Mouse (Mus musculus): ENCODE measurements at regions not wholly inside any gene's neighbourhood (a gene's known extent, or its start where the extent isn't known, plus 50 kb on each side); places are given as distances from the start of the nearest gene placed in this dataset.

DNA sequence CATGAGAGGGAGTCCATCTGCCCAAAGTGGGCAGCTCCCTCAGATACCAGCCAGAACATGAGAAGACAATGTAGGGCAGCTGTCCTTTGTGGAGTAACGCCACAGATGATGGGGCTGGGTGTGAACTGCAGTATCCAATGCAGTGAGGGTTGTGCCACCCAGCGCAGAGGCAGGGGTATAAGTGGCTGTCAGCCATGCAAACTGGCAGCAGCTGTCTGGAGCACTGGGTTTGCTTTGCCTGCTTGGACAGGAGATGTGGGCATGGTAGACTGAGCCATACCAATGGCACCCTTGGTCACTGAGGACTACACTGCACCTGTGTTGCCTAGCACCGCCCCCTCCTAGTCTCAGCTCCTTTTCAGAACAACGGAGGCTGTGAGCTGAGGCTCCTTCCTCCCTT is 244.6 kb upstream of the Mgmt start:
- H3K4me2 ChIP-seq, result no peak overlapping the region
- H3K27me3 ChIP-seq, result no peaks in the 10 kb centered on the region
- no peak overlapping the region for H3K27ac ChIP-seq
- H3K36me3 ChIP-seq, result no peaks in the 10 kb centered on the region
- ATAC-seq (replicated peaks; ENCODE audit: insufficient number of reproducible peaks, insufficient read depth, low FRiP score, low read depth), result no peak
- no peak overlapping the region for H3K9ac ChIP-seq
- 73% methylated on average over 4 of the region's 4 CpGs for WGBS
- H3K9me3 ChIP-seq (replicated peaks), result no peaks in the 10 kb centered on the region
- no peak overlapping the region for H3K4me3 ChIP-seq
- H3K4me1 ChIP-seq (replicated peaks), result no peaks in the 10 kb centered on the region

- Histone ChIP-seq H3K4me3 (no peak overlapping the region), H3K27me3 (peaks cover 3% of the 10 kb centered on the region; the same call in 1 of the 2 replicates), H3K4me1 (replicated peaks) (no peaks in the 10 kb centered on the region), H3K9me3 (replicated peaks) (no peaks in the 10 kb centered on the region), H3K9ac (no peak overlapping the region), H3K27ac (no peak overlapping the region), H3K36me3 (no peaks in the 10 kb centered on the region), H3K4me2 (no peak overlapping the region)
- ATAC-seq (replicated peaks; ENCODE audit: insufficient number of reproducible peaks, insufficient read depth, low FRiP score, low read depth), result no peak
Observed at GRCm38 (mm10) chr7:136659930-136660329, 234.5 kb upstream of the Mgmt start.

DNA sequence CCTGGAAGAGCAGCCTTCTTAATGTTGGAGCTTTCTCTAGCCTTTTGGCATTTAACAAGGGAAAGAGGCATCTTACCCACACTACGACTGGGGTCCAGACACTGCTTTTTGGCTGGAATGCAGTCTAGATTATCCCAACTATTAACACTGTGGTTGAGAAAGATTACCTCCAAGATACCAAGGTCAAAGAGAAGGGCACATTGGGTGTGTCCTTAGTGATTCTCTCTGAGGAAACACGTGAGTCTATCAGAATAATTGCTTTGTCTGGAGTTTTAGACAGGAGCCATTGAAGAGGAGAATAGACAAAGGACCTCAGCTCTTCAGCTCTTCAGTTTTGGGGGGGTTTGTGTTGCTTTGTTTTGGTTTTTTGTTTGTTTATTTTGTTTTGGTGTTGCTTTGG is 234.0 kb upstream of the Mgmt start:
- H3K4me1 ChIP-seq (replicated peaks), result no peaks in the 10 kb centered on the region
- H3K9ac ChIP-seq, result no peak overlapping the region
- no peak overlapping the region for H3K4me3 ChIP-seq
- no peaks in the 10 kb centered on the region for H3K9me3 ChIP-seq (replicated peaks)
- peaks cover 3% of the 10 kb centered on the region; the same call in 1 of the 2 replicates for H3K27me3 ChIP-seq
- H3K27ac ChIP-seq, result no peak overlapping the region
- ATAC-seq (replicated peaks; ENCODE audit: insufficient number of reproducible peaks, insufficient read depth, low FRiP score, low read depth), result no peak
- H3K36me3 ChIP-seq, result no peaks in the 10 kb centered on the region
- no peak overlapping the region for H3K4me2 ChIP-seq
- 56% methylated on average over 2 of the region's 2 CpGs for WGBS

GRCm38 (mm10) chr7:136664424-136665082 is 229.9 kb upstream of the Mgmt start:
- ATAC-seq (replicated peaks; ENCODE audit: insufficient number of reproducible peaks, insufficient read depth, low FRiP score, low read depth), result no peak
- no peaks in the 10 kb centered on the region for H3K36me3 ChIP-seq
- WGBS, result 78% methylated on average over 10 of the region's 10 CpGs
- no peaks in the 10 kb centered on the region for H3K9me3 ChIP-seq (replicated peaks)
- peaks cover 6% of the 10 kb centered on the region; the same call in 1 of the 2 replicates for H3K27me3 ChIP-seq
- no peaks in the 10 kb centered on the region for H3K4me1 ChIP-seq (replicated peaks)
- no peak overlapping the region for H3K4me2 ChIP-seq
- H3K4me3 ChIP-seq, result no peak overlapping the region
- H3K9ac ChIP-seq, result no peak overlapping the region
- H3K27ac ChIP-seq, result no peak overlapping the region

- WGBS, result 84% methylated on average over 2 of the region's 2 CpGs
- ATAC-seq (replicated peaks; ENCODE audit: insufficient number of reproducible peaks, insufficient read depth, low FRiP score, low read depth), result no peak
- H3K4me2 ChIP-seq, result no peak overlapping the region
Observed at GRCm38 (mm10) chr7:136665901-136666300, 228.5 kb upstream of the Mgmt start.

GRCm38 (mm10) chr7:136666707-136667106 is 227.7 kb upstream of the Mgmt start:
- Histone ChIP-seq H3K4me2 (no peak overlapping the region), H3K9me3 (replicated peaks) (no peaks in the 10 kb centered on the region), H3K36me3 (no peaks in the 10 kb centered on the region), H3K4me1 (replicated peaks) (no peaks in the 10 kb centered on the region), H3K9ac (no peak overlapping the region), H3K27ac (no peak overlapping the region), H3K4me3 (no peak overlapping the region), H3K27me3 (peaks cover 10% of the 10 kb centered on the region; the same call in 1 of the 2 replicates)
- ATAC-seq (replicated peaks; ENCODE audit: insufficient number of reproducible peaks, insufficient read depth, low FRiP score, low read depth), result no peak
- WGBS, result 21% methylated on average over 6 of the region's 6 CpGs

More at GRCm38 (mm10) chr7:136665901-136666300, 228.5 kb upstream of the Mgmt start:
- no peak overlapping the region for H3K27ac ChIP-seq
- H3K4me3 ChIP-seq, result no peak overlapping the region
- H3K36me3 ChIP-seq, result no peaks in the 10 kb centered on the region
- H3K9ac ChIP-seq, result no peak overlapping the region
- H3K9me3 ChIP-seq (replicated peaks), result no peaks in the 10 kb centered on the region
- H3K4me1 ChIP-seq (replicated peaks), result no peaks in the 10 kb centered on the region
- peaks cover 10% of the 10 kb centered on the region; the same call in 1 of the 2 replicates for H3K27me3 ChIP-seq

- H3K4me2 ChIP-seq, result no peak overlapping the region
- H3K36me3 ChIP-seq, result no peaks in the 10 kb centered on the region
- no peaks in the 10 kb centered on the region for H3K9me3 ChIP-seq (replicated peaks)
- no peak overlapping the region for H3K4me3 ChIP-seq
- H3K27me3 ChIP-seq, result peaks cover 12% of the 10 kb centered on the region; the same call in 1 of the 2 replicates
- WGBS, result 70% methylated on average over 7 of the region's 7 CpGs
- no peak for ATAC-seq (replicated peaks; ENCODE audit: insufficient number of reproducible peaks, insufficient read depth, low FRiP score, low read depth)
- no peak overlapping the region for H3K9ac ChIP-seq
- no peak overlapping the region for H3K27ac ChIP-seq
- H3K4me1 ChIP-seq (replicated peaks), result no peaks in the 10 kb centered on the region
Observed at GRCm38 (mm10) chr7:136670675-136671074, 223.7 kb upstream of the Mgmt start.

GRCm38 (mm10) chr7:136674159-136674558 is 220.3 kb upstream of the Mgmt start:
- H3K9me3 ChIP-seq (replicated peaks), result no peaks in the 10 kb centered on the region
- no peak for ATAC-seq (replicated peaks; ENCODE audit: insufficient number of reproducible peaks, insufficient read depth, low FRiP score, low read depth)
- no peak overlapping the region for H3K4me3 ChIP-seq
- no peaks in the 10 kb centered on the region for H3K36me3 ChIP-seq
- no peaks in the 10 kb centered on the region for H3K4me1 ChIP-seq (replicated peaks)
- 43% methylated on average over 5 of the region's 5 CpGs for WGBS
- no peak overlapping the region for H3K9ac ChIP-seq
- no peak overlapping the region for H3K4me2 ChIP-seq
- H3K27me3 ChIP-seq, result peaks cover 17% of the 10 kb centered on the region; the same call in 1 of the 2 replicates
- no peak overlapping the region for H3K27ac ChIP-seq

- H3K4me2 ChIP-seq, result no peak overlapping the region
- H3K4me3 ChIP-seq, result no peak overlapping the region
- H3K27me3 ChIP-seq, result peaks cover 17% of the 10 kb centered on the region; the same call in 1 of the 2 replicates
- no peaks in the 10 kb centered on the region for H3K4me1 ChIP-seq (replicated peaks)
- no peak overlapping the region for H3K27ac ChIP-seq
- 38% methylated on average over 5 of the region's 5 CpGs for WGBS
- H3K9me3 ChIP-seq (replicated peaks), result no peaks in the 10 kb centered on the region
- H3K9ac ChIP-seq, result no peak overlapping the region
- H3K36me3 ChIP-seq, result no peaks in the 10 kb centered on the region
- ATAC-seq (replicated peaks; ENCODE audit: insufficient number of reproducible peaks, insufficient read depth, low FRiP score, low read depth), result no peak
Observed at GRCm38 (mm10) chr7:136675041-136675440, 219.4 kb upstream of the Mgmt start.

GRCm38 (mm10) chr7:136676104-136676503 is 218.3 kb upstream of the Mgmt start:
- Histone ChIP-seq H3K4me3 (no peak overlapping the region), H3K27me3 (peaks cover 13% of the 10 kb centered on the region; the same call in 1 of the 2 replicates), H3K9ac (no peak overlapping the region), H3K27ac (no peak overlapping the region), H3K36me3 (no peaks in the 10 kb centered on the region), H3K9me3 (replicated peaks) (no peaks in the 10 kb centered on the region), H3K4me2 (no peak overlapping the region), H3K4me1 (replicated peaks) (no peaks in the 10 kb centered on the region)
- WGBS, result 55% methylated on average over 6 of the region's 6 CpGs
- no peak for ATAC-seq (replicated peaks; ENCODE audit: insufficient number of reproducible peaks, insufficient read depth, low FRiP score, low read depth)

DNA sequence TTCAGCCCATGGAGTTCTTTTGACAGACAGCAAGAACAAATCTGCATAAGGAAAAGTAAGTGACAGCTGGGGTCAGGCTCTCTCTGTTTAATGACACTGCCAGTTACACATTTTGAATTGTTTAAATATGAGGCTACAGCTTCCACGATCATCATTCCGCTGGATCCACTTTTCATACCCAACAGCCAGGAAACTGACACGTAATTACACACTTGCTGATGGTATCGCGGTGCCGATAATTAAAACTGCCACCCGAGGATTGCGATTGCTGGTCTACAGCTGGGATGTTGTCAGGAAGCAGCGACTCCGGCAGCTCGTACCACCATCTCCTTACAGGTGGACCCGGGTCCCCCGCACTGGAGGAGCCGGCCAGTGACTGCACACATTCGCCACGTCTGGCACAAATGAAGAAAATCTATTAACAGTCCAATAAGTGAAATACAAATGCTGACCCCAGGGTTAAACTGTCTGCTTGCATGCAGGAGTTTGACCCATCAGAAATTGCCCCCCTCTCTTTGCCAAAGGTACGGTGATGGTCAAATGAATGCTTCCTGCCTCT is 217.3 kb upstream of the Mgmt start:
- Histone ChIP-seq H3K4me2 (no peak overlapping the region), H3K9ac (no peak overlapping the region), H3K27me3 (peaks cover 13% of the 10 kb centered on the region; the same call in 1 of the 2 replicates), H3K4me3 (no peak overlapping the region), H3K4me1 (replicated peaks) (no peaks in the 10 kb centered on the region), H3K36me3 (no peaks in the 10 kb centered on the region), H3K9me3 (replicated peaks) (no peaks in the 10 kb centered on the region), H3K27ac (no peak overlapping the region)
- ATAC-seq (replicated peaks; ENCODE audit: insufficient number of reproducible peaks, insufficient read depth, low FRiP score, low read depth), result no peak
- 75% methylated on average over 17 of the region's 17 CpGs for WGBS

GRCm38 (mm10) chr7:136689579-136689978 is 204.8 kb upstream of the Mgmt start:
- Histone ChIP-seq H3K4me2 (peak overlapping the region; percentile 45), H3K9me3 (replicated peaks) (no peaks in the 10 kb centered on the region), H3K27ac (peak overlapping the region; percentile 38), H3K4me1 (replicated peaks) (peaks cover 15% of the 10 kb centered on the region), H3K4me3 (peak overlapping the region; percentile 4; the same call in 1 of the 2 replicates), H3K27me3 (peaks cover 22% of the 10 kb centered on the region; the same call in 1 of the 2 replicates), H3K36me3 (no peaks in the 10 kb centered on the region), H3K9ac (no peak overlapping the region)
- peak; percentile 64; the same call in 1 of the 2 replicates for ATAC-seq (replicated peaks; ENCODE audit: insufficient number of reproducible peaks, insufficient read depth, low FRiP score, low read depth)
- WGBS, result 19% methylated on average over 6 of the region's 6 CpGs

Data from heart, embryonic 15.5 days (tissue).